Mouse (Mus musculus): ENCODE measurements around the gene Vill. TPM values are rescaled to one million over a fixed set of nuclear protein-coding genes. Genes with fewer than 3 reads are reported as not detected.
A peak's percentile ranks its signal among the peaks of the same experiment; 100 is the strongest.

The Vill gene
- under 1 TPM; 0.62 to 0.76 TPM for total RNA-seq (2021)

GRCm38 (mm10) chr9:119052154-119052944, at the start of gene Vill:
Gene Vill, plus strand, starts transcription at chr9:119052778.
- DNase-seq = no peak

GRCm38 (mm10) chr9:119003990-119004702, 48.4 kb upstream of the Vill start:
- no peak for DNase-seq

GRCm38 (mm10) chr9:119004703-119005076, 47.9 kb upstream of the Vill start:
- DNase-seq = no peak

GRCm38 (mm10) chr9:119005303-119006029, 47.1 kb upstream of the Vill start:
- no peak for DNase-seq

- DNase-seq = no peak
Observed at GRCm38 (mm10) chr9:119007266-119007665, 45.3 kb upstream of the Vill start.

GRCm38 (mm10) chr9:119008871-119009270, 43.7 kb upstream of the Vill start:
- no peak for DNase-seq

GRCm38 (mm10) chr9:119010156-119010710, 42.3 kb upstream of the Vill start:
- DNase-seq = no peak

- no peak for DNase-seq
Observed at GRCm38 (mm10) chr9:119016785-119017507, 35.6 kb upstream of the Vill start.

GRCm38 (mm10) chr9:119021731-119022130, 30.8 kb upstream of the Vill start:
- DNase-seq = no peak

- DNase-seq = no peak
Observed at GRCm38 (mm10) chr9:119025263-119025662, 27.3 kb upstream of the Vill start.

GRCm38 (mm10) chr9:119025832-119026331, 26.7 kb upstream of the Vill start:
- DNase-seq = no peak

- DNase-seq = no peak
Observed at GRCm38 (mm10) chr9:119027337-119027736, 25.2 kb upstream of the Vill start.

- no peak for DNase-seq
Observed at GRCm38 (mm10) chr9:119028226-119029195, 24.1 kb upstream of the Vill start.

- DNase-seq = peak; percentile 55 to 63
Observed at GRCm38 (mm10) chr9:119029568-119029967, 23.0 kb upstream of the Vill start.

GRCm38 (mm10) chr9:119031038-119031437, 21.5 kb upstream of the Vill start:
- no peak for DNase-seq

GRCm38 (mm10) chr9:119031772-119032171, 20.8 kb upstream of the Vill start:
- no peak for DNase-seq

- no peak for DNase-seq
Observed at GRCm38 (mm10) chr9:119032538-119032937, 20.0 kb upstream of the Vill start.

- peak; percentile 35 to 42 for DNase-seq
Observed at GRCm38 (mm10) chr9:119033111-119033921, 19.3 kb upstream of the Vill start.

- no peak for DNase-seq
Observed at GRCm38 (mm10) chr9:119034069-119034468, 18.5 kb upstream of the Vill start.

Data from layer of hippocampus, postnatal 36 days (tissue).